Mouse (Mus musculus) midbrain, embryonic 15.5 days (tissue): ENCODE measurements around the gene Actr1b. TPM values are rescaled to one million over a fixed set of nuclear protein-coding genes. Genes with fewer than 3 reads are reported as not detected.

Experiments
- ATAC-seq: fragments of 200-750 bp; cut with Nextera tagmentation; replicated peaks from 2 replicates; pipeline ENCODE4 v1.8.0; 2017; ENCODE audit warnings: moderate TSS enrichment
- H3K27ac ChIP-seq: fragments of 300-500 bp; sonication (generic); 2 replicates; pipeline ENCODE4 v1.5.1; 2015; ENCODE audit warnings: mild to moderate bottlenecking, inconsistent platforms
- H3K27me3 ChIP-seq: fragments of 300-500 bp; sonication (generic); replicated peaks from 2 replicates; pipeline ENCODE4 v1.6.1; 2015; ENCODE audit warnings: inconsistent platforms
- H3K36me3 ChIP-seq: fragments of 300-500 bp; sonication (generic); replicated peaks from 2 replicates; pipeline ENCODE4 v1.6.1; 2015; ENCODE audit warnings: inconsistent platforms
- H3K4me1 ChIP-seq: fragments of 300-500 bp; sonication (generic); 2 replicates; pipeline ENCODE4 v1.6.1; 2015; ENCODE audit warnings: inconsistent platforms
- H3K4me2 ChIP-seq: fragments of 300-500 bp; sonication (generic); 2 replicates; pipeline ENCODE4 v1.6.1; 2015; ENCODE audit warnings: inconsistent platforms, mild to moderate bottlenecking, moderate library complexity
- H3K4me3 ChIP-seq: fragments of 300-500 bp; sonication (generic); 2 replicates; pipeline ENCODE4 v1.5.1; 2015; ENCODE audit warnings: mild to moderate bottlenecking, inconsistent platforms
- H3K9ac ChIP-seq: fragments of 300-500 bp; sonication (generic); 2 replicates; pipeline ENCODE4 v1.6.1; 2015; ENCODE audit warnings: mild to moderate bottlenecking, inconsistent platforms
- H3K9me3 ChIP-seq: fragments of 300-500 bp; sonication (generic); 2 replicates; pipeline ENCODE4 v1.6.1; 2016; ENCODE audit warnings: inconsistent platforms
- WGBS: fragments of 180-500 bp; shearing (Covaris S2); methylation state at CpG from one replicate; pipeline ENCODE4 v1.1.7; 2015; ENCODE audit warnings: mixed read lengths; 5-methylcytosine and 5-hydroxymethylcytosine counted together
- microRNA-seq: library from miRNA; unstranded; fragments of <30 nt; microRNA quantifications from one replicate; pipeline ENCODE4, GENCODE M21; 2016
- polyA plus RNA-seq: library from polyadenylated mRNA; unstranded; fragments of >200 nt; fragmentation: Nextera tagmentation; extraction: Ambion mirVana; gene quantifications from 2 replicates; pipeline ENCODE4 v1.2.1, GENCODE M21; 2015

Actr1b gene
- polyA plus RNA-seq, 1 experiment from 2014 or later, result 110 TPM

DNA sequence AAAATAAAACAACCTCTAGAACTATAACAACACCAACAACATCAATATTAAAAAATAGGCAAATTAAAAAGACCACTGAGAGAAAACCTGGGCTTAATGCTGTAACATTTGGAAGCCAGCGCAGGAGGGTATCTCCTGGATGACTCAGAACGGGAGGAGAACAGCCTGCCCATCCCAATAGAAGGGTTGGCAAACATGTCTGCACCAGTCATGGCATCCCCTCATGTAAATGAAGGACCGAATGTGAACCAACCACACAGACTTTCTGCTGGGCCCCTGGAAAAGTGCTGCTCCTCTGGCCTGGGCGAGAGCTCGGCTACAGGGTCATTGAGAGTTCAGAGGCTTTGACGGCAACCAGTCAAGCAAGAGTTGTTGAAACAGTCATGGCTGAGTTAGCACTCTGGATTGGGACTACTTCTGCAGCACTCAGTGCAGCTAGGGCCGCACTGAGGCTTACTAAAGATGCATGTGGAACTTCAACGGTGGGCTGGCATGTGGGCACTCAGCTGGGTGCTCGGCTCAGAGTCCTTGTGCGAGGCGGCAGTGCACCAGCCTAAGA is 49.0 kb downstream of the Actr1b start:
- H3K4me2 ChIP-seq, result no peak overlapping the region
- ATAC-seq, result no peak
- H3K36me3 ChIP-seq, result no peaks in the 10 kb centered on the region
- H3K27ac ChIP-seq, result no peak overlapping the region
- H3K9me3 ChIP-seq, result no peaks in the 10 kb centered on the region
- WGBS, result 68% methylated on average over 11 of the region's 11 CpGs
- no peaks in the 10 kb centered on the region for H3K27me3 ChIP-seq
- H3K4me3 ChIP-seq, result no peak overlapping the region
- no peaks in the 10 kb centered on the region for H3K4me1 ChIP-seq
- no peak overlapping the region for H3K9ac ChIP-seq

DNA sequence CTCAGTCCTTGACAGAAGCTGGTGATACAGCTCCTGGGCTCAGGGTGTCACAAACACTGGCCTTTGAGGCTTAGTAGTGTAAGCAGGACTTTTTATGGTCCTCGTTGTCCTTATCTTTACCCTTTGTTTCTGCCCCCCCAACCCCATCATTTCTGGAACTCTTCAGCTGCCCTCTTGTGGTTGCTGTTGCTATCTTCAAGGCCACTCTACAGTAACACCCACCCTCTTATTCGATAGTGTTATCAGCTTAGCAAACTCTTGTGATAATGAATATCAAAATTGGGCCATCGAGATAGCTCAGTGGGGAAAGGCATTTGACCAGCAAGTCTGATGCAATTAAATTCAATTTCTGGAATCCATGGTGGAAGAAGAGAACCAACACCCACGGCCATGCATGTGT is 49.8 kb downstream of the Actr1b start:
- WGBS, result 77% methylated on average over 4 of the region's 4 CpGs
- H3K27ac ChIP-seq, result no peak overlapping the region
- H3K4me3 ChIP-seq, result no peak overlapping the region
- no peak overlapping the region for H3K4me2 ChIP-seq
- H3K9me3 ChIP-seq, result no peaks in the 10 kb centered on the region
- no peaks in the 10 kb centered on the region for H3K36me3 ChIP-seq
- ATAC-seq, result no peak
- no peaks in the 10 kb centered on the region for H3K27me3 ChIP-seq
- no peaks in the 10 kb centered on the region for H3K4me1 ChIP-seq
- no peak overlapping the region for H3K9ac ChIP-seq

DNA sequence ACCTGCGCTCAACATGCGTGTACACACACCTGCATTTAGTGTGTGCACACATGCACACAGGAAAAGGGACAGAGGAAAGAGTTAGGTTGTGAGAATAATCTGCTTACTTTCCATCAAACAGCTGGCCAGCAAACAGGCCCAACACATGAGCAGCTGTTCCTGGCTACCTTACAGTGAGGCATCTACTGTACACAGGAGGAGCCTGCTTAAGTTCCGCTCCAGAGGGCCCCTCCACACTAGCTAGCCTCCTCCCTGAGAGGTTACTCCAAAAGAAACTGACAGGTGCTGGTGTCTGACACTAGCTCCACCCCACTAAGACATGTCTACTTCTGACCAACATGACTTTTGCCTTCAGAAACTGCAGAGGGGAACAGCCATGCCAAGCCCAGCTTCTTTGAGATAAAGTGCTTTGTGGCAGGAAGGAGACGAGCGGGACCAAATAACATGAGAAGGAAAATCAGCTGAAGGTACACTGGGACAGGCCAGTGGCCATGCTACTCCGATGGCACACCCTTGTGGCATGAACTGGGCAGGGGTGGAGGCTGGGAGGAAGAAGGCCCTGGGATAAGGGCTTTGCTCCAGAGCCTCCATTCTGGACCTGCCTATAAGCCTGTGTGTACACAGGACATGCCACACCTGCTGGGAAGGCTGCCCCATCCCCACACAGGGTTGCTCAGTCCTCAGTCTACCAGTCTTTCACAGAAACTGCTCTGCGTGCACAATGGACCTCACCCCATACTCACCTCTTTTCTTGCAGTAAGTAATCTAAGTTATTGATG is 55.4 kb downstream of the Actr1b start:
- 84% methylated on average over 7 of the region's 7 CpGs for WGBS
- H3K4me3 ChIP-seq, result no peak overlapping the region
- no peak overlapping the region for H3K9ac ChIP-seq
- H3K36me3 ChIP-seq, result no peaks in the 10 kb centered on the region
- no peaks in the 10 kb centered on the region for H3K9me3 ChIP-seq
- H3K27me3 ChIP-seq, result no peaks in the 10 kb centered on the region
- no peaks in the 10 kb centered on the region for H3K4me1 ChIP-seq
- no peak for ATAC-seq
- no peak overlapping the region for H3K4me2 ChIP-seq
- H3K27ac ChIP-seq, result no peak overlapping the region

DNA sequence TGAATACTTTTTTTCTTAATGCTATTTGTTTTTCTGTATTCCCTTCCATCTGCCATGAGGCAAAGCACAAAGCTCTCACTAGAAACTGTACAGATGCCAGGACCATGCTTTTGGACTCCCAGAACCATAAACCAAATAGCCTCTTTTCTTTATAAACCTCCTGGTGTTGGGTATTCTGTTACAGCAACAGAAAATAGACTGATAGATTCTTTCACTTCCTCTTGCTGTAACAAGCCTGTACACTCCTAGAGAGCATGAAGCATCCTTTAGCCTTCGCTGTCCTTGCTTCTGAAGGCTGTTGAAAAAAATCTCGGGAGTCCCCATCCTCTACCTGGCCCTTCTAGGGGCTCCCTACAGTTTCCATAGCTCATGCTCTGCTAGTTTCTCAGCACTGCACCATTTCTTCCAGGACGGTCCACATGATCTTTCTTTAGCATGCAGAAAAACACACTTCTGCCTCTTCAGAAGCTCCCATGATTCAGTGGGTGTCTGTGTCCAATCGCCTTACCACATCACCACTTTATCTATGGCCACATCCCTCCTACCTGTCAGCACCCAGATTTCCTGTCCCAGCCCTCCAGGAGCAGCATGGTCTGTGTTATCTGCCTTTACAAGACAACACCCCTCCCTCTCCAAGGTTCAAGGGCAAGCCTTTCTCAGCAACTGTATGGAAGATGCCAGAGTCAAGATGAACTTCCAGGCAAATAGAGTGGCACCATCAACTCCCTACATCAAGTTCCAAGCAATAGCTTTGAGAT is 56.4 kb downstream of the Actr1b start:
- no peaks in the 10 kb centered on the region for H3K9me3 ChIP-seq
- 81% methylated on average over 4 of the region's 4 CpGs for WGBS
- no peak overlapping the region for H3K4me2 ChIP-seq
- no peaks in the 10 kb centered on the region for H3K4me1 ChIP-seq
- no peak for ATAC-seq
- H3K36me3 ChIP-seq, result no peaks in the 10 kb centered on the region
- no peak overlapping the region for H3K27ac ChIP-seq
- H3K9ac ChIP-seq, result no peak overlapping the region
- no peaks in the 10 kb centered on the region for H3K27me3 ChIP-seq
- no peak overlapping the region for H3K4me3 ChIP-seq

DNA sequence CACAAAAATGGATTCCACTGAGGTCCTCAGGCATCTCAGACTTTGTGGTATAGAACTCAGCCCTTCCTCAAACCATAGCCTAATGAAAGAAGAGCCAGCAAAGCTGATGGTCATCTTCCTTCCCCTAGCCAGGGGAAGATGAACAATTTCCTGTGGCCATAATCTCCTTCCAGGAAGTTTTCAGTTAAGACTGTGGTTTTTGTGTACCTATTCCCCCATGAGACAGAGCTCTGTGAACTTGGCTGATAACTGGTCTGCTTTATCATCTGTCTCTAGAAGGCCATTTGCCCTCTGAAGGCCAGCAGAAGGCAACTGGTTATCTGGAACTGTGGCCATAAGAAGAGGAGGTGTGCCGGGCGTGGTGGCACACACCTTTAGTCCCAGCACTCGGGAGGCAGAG is 58.0 kb downstream of the Actr1b start:
- ATAC-seq, result no peak
- H3K27me3 ChIP-seq, result no peaks in the 10 kb centered on the region
- H3K9ac ChIP-seq, result no peak overlapping the region
- H3K4me3 ChIP-seq, result no peak overlapping the region
- no peak overlapping the region for H3K4me2 ChIP-seq
- H3K9me3 ChIP-seq, result no peaks in the 10 kb centered on the region
- H3K36me3 ChIP-seq, result no peaks in the 10 kb centered on the region
- WGBS, result 86% methylated on average over 3 of the region's 3 CpGs
- H3K27ac ChIP-seq, result no peak overlapping the region
- H3K4me1 ChIP-seq, result no peaks in the 10 kb centered on the region

DNA sequence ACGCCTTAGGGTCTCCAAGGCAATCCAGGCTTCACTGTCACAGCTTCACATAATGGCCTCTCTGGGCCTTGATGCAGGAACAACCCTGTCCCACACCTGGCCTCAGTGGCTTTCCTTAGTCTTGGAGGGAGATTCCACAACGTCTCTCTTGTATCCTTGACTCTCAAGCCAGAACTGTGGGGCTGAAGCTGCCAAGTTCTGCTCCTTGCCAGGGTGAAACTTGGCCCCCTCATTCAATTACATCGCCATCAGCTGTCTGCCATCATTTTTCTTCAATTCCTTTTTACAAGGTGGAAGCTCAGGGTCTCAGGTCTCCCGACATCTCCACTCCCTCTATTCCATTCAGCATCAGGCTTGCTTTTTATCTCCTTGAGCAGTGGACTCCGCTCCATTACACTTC is 59.2 kb downstream of the Actr1b start:
- WGBS, result 87% methylated on average over 5 of the region's 5 CpGs
- Histone ChIP-seq H3K27me3 (no peaks in the 10 kb centered on the region), H3K4me3 (no peak overlapping the region), H3K27ac (no peak overlapping the region), H3K9me3 (no peaks in the 10 kb centered on the region), H3K36me3 (no peaks in the 10 kb centered on the region), H3K9ac (no peak overlapping the region), H3K4me1 (no peaks in the 10 kb centered on the region), H3K4me2 (no peak overlapping the region)
- ATAC-seq, result no peak

Small RNA genes lying within 50 kb of the gene (microRNA-seq; reads per million reads assigned to microRNA genes)
- gene Gm24133, result not detected

Other genes with a start within 250 kb of the Actr1b start
- gene Cnnm4, start 242.8 kb downstream of the Actr1b start, polyA plus RNA-seq, result 11.0 and 11.1 TPM in 2 replicates
- gene Cnnm3, start 202.6 kb downstream of the Actr1b start, polyA plus RNA-seq, result 5.2 and 5.8 TPM in 2 replicates
- 19.0 and 23.5 TPM in 2 replicates for gene Ankrd23, start 177.5 kb downstream of the Actr1b start, polyA plus RNA-seq
- 0.33 and 0.81 TPM in 2 replicates for gene Gm42417, start 175.0 kb downstream of the Actr1b start, polyA plus RNA-seq
- 31.5 and 32.5 TPM in 2 replicates for gene Ankrd39, start 167.0 kb downstream of the Actr1b start, polyA plus RNA-seq
- 34.3 and 37.4 TPM in 2 replicates for gene Sema4c, start 156.1 kb downstream of the Actr1b start, polyA plus RNA-seq
- gene Fam178b, start 31.2 kb downstream of the Actr1b start, polyA plus RNA-seq, result not detected in 2 replicates
- gene Cox5b, start 23.0 kb downstream of the Actr1b start, polyA plus RNA-seq, result 612 and 618 TPM in 2 replicates
- gene 4933424G06Rik, start 4.3 kb downstream of the Actr1b start, polyA plus RNA-seq, result 0.84 and 1.1 TPM in 2 replicates
- gene Zap70, start 47.4 kb upstream of the Actr1b start, polyA plus RNA-seq, result 1.8 and 2.7 TPM in 2 replicates
- gene Tmem131, start 229.2 kb upstream of the Actr1b start, polyA plus RNA-seq, result 13.1 and 14.8 TPM in 2 replicates